Mouse (Mus musculus) left cerebral cortex, postnatal 4 days (tissue): ENCODE measurements around the gene Brpf3. TPM values are rescaled to one million over a fixed set of nuclear protein-coding genes. Genes with fewer than 3 reads are reported as not detected.

Experiments
- DNase-seq: peaks from one replicate; pipeline ENCODE4 v3.0.0-alpha.2; 2022
- intact Hi-C: fragments of 180-260 bp; cut with DNase I; formaldehyde crosslinking; loops from one replicate; pipeline ENCODE4 v1.15.1; 2025
- total RNA-seq, 2 experiments: library from RNA; stranded (reverse); gene quantifications; 2 replicates each; pipeline ENCODE4 v1.2.3; 2021

Gene Brpf3
- total RNA-seq, 2 experiments from 2014 or later, result 40.4 to 41.5 TPM

DNA sequence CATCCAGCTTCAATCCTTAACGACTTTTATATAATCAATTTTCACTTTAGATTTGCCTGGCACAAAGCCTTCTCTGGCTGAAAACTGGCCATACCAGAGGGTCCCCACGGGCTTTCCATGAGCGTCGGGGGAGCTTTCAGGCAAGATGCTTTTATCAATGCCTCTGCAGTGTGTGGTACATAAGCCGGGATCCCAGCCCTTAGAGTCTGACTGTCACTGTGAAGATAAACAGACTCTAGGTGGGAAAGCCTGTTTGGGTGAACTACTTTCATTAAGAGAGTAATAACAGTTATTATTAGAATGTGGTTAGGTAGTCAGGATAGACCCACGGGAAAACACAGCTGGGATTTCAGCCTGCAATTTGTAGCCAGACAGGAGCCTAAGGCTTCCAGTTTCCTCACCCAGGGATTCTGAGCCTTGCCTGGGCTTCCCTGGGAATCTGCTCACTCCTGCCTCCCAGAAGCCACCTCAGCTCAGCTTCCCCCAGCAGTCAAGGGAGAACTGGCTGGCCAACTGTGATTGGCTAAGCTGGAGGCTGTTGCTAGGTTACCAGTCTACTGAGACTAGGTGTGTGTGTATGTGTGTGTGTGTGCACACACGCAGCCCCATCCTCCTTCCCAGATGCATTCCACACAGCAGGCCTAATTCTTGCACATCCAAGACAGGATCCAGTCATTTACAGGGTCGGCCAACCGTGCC, 68.7 kb downstream of the Brpf3 start:
- intact Hi-C loops, result no loop called here
- no peak for DNase-seq

DNA sequence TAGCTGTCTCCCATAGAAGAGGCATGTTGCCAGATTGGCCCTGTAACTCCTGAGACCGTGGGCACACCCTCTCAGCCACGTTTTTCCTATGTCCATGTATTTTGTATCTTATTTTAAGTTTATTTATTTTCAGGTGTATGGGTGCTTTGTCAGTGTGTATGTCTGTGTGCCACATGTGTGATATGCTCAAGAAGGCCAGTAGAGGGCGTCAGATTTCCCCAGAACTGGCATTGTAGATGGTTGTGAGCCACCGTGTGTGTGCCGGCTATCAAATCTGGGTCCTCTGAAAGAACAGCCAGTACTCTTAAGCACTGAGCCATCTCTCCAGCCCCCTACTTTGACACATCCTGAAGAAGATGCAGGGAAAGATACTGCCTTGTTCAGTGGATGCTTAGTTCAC, 69.5 kb downstream of the Brpf3 start:
- intact Hi-C loops, result no loop called here
- no peak for DNase-seq

DNA sequence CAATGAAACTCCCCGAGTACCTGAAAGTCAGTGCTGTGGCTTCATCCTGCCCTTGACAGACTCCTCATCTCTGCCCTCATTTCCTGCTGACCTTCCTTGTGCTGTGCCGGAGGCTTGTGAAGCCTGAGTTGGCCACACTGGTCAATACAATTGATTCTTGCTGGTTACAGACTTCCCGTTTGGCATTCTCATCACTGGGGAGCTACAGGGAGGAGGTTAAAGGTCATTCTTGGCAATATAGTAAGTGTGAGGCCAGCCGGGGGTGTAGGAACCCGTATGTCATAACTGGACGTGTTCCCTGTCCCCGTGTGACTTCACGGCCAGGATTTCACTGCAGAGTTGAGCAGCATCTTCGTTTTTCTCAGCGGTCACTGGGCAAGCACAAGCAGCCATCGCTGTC, 70.9 kb downstream of the Brpf3 start:
- intact Hi-C loops, result no loop called here
- DNase-seq, result no peak

DNA sequence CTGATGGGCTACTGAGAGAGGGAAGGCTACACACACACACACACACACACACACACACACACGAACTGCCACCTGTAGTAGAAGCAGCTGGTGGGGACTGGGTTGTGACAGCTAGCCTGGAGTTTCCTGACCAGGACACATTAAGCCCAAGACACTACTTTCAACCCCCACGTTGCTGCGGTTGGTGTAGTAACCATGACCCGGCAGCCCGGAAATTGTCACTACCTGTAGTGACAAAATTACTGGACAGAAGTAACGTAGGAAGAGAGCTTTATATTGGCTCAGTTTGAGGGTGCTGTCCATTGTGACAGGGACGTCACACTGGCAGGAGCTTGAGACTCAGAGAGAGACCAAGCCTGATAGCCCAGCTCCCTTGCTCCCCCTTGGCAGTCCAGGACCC, 71.4 kb downstream of the Brpf3 start:
- DNase-seq, result no peak
- intact Hi-C loops, result no loop called here

DNA sequence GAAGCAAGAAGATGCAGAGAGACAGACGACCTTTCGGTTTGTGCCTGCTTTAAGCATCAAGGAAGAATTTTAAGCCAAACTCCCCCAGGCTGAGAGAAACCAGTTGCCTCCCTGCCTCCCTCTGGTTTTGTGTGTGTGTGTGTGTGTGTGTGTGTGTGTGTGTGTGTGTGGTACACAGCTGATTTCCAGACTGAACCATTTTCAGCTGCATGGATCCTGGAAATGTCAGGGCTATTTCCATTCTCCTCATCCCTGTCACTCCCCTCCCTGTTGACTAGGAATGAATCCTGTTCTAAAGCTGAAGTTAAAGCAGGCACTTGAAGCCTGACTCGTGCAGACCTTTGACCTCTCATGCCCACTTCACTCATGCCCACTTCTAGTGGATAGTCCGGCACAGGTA, 73.3 kb downstream of the Brpf3 start:
- no peak for DNase-seq
- intact Hi-C loops, result no loop called here

DNA sequence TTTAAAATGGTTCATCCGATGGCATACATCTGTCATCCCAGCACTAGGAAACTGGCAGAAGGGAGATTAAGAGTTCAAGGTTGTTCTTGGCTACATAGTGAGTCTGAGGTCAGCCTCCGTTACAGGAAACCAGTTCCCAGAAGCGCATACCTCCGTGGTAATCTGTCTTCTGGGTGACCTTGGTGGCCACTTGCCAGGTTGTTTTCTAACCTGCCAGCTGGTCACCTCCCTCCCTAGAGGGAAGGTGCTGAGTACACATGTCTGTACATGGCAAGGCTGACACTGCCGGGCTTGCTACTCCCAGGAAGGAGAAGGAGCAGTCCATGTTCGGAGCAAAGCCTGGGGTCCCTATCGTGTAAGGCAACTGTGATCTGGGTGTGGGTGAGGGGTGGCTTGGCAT, 73.9 kb downstream of the Brpf3 start:
- intact Hi-C loops, result no loop called here
- peak; percentile 45 for DNase-seq

DNA sequence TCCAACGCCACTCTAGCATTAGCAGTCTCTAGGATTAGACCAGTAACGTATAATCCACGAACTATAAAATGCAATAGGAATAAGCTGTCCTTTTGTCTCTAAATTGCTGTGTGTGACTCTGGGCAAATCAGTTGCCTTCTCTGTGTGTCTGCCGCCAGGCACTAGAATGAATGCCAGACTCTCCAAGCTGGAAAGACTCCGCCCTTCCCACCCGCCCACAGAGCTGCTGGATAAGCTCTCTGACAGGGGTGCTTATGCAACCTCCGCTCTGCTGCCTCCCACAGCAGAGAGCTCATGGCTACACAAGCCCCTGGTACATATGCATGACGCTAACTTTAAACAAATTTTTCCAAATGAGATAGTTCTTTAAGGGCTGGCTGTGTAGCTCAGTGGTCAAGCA, 74.4 kb downstream of the Brpf3 start:
- intact Hi-C loops, result no loop called here
- DNase-seq, result peak; percentile 49

DNA sequence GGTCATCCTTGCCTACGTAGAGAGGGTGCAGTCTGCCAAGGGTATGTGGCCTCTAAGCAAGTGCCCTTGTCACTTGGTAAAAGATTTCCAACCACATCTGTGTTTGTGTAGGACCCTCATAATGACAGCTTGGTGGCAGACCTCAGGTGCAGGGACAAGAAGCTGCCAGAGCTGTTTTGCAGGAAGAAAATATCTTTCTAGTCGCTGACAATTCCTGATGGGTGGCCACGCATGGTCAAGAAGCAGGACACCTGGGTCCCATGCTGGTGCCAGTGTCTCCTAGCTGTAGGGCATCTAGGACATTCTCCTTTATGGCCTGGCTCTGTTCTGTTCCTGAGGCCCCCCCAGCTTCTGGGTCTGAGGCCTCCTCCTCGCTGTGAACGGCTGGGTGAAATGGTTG, 75.4 kb downstream of the Brpf3 start:
- intact Hi-C loops, result no loop called here
- DNase-seq, result no peak

DNA sequence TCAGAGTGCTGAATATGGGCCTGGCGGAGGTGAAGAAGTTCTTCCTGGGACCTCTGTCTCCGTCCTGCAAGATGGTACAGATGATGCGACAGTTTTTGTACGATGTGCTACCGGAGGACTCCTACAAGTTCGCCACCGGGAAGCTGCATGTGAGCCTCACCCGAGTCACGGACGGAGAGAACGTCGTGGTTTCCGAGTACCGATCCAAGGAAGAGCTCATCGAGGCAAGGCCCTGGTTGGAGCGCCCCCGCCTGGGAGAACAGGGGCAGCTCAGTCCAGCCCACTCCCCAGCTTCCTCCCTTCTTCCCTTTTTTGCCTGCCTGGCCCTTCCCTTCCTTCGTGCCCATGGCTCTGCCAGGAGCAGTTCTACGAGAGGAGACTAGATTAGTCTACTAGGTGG, 75.9 kb downstream of the Brpf3 start:
- peak; percentile 49 for DNase-seq
- intact Hi-C loops, result no loop called here

DNA sequence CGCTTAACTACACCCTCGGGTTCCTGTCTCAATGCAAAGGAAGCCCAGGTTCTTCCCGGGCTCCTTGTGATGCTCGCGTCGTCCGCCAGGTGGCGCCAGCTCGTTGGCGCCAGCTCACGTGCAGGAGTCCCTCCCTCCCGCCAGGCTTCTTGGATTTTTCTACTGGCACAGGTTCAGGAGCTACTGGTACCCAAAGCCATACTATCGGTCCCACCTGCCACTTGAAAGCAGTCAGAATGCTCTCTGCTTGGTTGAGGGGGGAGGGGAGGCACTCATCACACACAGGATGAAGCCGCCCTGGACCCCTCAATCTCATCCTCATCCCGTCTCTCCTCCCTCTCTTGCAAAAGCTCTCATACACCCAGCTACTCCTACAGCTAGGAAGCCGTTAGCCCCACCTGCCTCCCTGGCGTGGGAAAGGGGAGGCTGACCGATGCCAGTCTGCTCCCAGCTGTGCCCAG, 79.1 kb downstream of the Brpf3 start:
- peak; percentile 86 for DNase-seq
- intact Hi-C loops, result loop anchor here (5.0 kb wide), 1 partner anchor 47 kb away; no protein-coding TSS in a partner anchor

DNA sequence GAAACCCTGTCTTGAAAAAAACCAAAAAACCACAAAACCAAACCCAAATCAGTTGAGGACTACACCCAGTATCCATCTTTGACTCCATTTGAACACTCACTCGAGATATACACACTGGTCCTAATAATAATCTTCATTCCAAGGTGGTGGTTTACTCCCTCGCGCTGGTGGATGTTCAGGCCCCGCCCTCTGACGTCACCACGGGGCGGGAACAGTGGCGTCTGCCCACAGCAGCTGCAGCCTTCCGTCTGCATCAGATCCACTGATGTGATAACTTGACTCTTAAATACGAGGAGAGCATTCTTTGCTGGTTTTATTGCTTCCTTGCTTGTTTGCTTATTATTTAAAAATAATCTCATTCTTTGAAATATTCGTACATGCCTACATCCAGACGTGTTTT, 81.4 kb downstream of the Brpf3 start:
- intact Hi-C loops, result loop anchor here (5.0 kb wide), 1 partner anchor 45 kb away; no protein-coding TSS in a partner anchor
- peak; percentile 67 for DNase-seq

DNA sequence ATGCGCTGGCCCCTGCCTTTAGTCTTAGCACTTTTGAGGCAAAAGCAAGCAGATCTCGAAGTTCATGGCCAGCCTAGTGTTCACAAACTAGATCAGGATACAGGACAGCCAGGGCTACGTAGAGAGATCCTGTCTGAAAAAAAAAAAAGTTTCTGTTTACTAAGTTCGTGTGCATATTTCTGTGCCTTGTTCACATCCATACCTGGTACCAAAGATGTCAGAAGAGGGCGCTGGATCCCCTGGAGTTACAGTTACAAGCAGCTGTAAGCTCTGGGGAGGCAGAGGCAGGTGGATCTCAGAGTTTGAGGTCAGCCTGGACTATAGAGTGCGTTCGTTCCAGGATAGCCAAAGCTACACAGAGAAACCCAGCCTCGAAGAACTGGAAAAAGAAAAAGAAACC, 81.9 kb downstream of the Brpf3 start:
- intact Hi-C loops, result loop anchor here (5.0 kb wide), 1 partner anchor 44 kb away; no protein-coding TSS in a partner anchor
- no peak for DNase-seq

DNA sequence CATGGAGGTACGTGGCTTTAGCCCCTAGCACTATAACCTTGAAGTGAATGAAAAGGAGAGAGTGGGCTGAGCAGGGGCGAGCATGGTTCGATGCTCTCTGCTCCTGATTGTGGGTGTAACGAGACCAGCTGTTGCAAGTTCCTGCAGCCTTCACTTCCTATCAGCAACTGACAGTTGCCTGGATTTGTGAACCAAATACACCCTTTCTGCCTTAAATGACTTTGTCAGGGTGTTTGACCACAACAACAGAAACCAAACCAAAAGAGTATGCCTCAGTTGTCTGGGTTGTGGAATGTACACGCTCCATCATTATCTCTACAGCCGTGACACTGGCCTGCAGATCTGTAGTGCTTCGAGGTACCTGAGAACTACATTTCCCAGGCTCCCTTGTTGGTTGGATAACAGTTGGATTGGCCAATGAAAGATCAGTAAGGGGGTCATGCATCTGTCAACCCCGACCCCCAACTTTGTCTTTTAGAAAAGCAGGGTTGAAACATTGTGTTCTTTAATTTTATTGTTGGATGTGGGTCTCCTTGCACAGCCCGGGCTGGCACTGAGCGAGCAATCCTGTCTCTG, 83.1 kb downstream of the Brpf3 start:
- DNase-seq, result no peak
- intact Hi-C loops, result loop anchor here (5.0 kb wide), 1 partner anchor 43 kb away; no protein-coding TSS in a partner anchor

DNA sequence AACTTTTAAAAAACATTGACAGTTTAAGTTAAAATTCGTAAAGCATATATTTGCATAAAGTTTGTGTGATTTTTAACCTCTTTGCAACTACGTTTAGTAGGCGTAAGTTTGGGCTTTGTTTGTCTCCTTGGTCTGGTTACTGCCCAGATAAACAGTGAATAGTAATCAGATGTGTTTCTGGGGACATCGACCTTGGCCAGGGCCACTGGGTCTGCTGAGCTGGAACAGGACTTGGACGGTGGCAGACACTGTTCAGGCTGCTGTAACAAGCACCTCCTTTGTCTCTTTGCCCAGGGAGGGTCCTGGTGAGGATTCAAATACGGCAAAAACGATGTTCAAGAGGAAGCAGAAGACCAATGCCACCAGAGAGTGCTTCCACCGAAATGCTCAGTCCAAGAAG, 84.3 kb downstream of the Brpf3 start:
- no peak for DNase-seq
- intact Hi-C loops, result no loop called here

DNA sequence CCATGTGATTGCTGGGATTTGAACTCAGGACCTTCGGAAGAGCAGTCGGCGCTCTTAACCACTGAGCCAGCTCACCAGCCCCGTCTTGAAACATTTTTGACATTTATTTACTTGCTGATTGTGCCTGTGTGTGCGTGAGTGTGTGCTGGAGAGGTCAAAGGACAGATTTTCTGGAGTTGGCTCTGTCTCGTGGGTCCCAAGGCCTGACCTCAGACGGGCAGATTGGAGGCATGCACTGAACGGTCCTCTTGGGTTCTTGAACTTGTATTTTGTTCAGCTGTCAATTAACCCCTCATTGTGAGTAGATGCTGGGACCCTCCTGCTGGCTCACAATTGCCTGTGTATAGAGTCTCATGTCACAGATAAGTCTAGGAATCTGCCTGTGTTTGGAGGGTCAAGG, 85.4 kb downstream of the Brpf3 start:
- DNase-seq, result no peak

More for the DNA sequence above, 85.4 kb downstream of the Brpf3 start:
- intact Hi-C loops, result no loop called here

Other genes with a start within 250 kb of the Brpf3 start
- gene Clps, start 240.3 kb upstream of the Brpf3 start, total RNA-seq, result not detected
- 1 to 10 TPM; 7.4 to 8.1 TPM for gene Lhfpl5, start 225.4 kb upstream of the Brpf3 start, total RNA-seq
- gene Srpk1, start 178.4 kb upstream of the Brpf3 start, total RNA-seq, result 100 to 1,000 TPM; 127 to 133 TPM
- gene Slc26a8, start 110.9 kb upstream of the Brpf3 start, total RNA-seq, result 10 to 100 TPM in 1 of 2 experiments, 1 to 10 TPM in 1; 6.2 to 10.4 TPM
- gene Mapk14, start 109.8 kb upstream of the Brpf3 start, total RNA-seq, result 10 to 100 TPM; 46.5 to 53.2 TPM
- gene AC170998.1, start 75.0 kb upstream of the Brpf3 start, total RNA-seq, result 1 to 10 TPM; 2.0 to 3.4 TPM
- under 1 TPM; 0.72 to 0.83 TPM for gene Mapk13, start 31.8 kb upstream of the Brpf3 start, total RNA-seq
- under 1 TPM; 0.22 to 0.42 TPM for gene Pnpla1, start 57.3 kb downstream of the Brpf3 start, total RNA-seq
- 1 to 10 TPM; 3.0 to 6.7 TPM for gene 4930539E08Rik, start 114.2 kb downstream of the Brpf3 start, total RNA-seq
- not detected for gene Pxt1, start 142.8 kb downstream of the Brpf3 start, total RNA-seq
- gene Kctd20, start 150.9 kb downstream of the Brpf3 start, total RNA-seq, result 100 to 1,000 TPM in 1 of 2 experiments, 10 to 100 TPM in 1; 99.1 to 109 TPM
- 10 to 100 TPM; 83.3 to 93.2 TPM for gene Stk38, start 206.9 kb downstream of the Brpf3 start, total RNA-seq
- gene Srsf3, start 231.5 kb downstream of the Brpf3 start, total RNA-seq, result 100 to 1,000 TPM; 220 to 228 TPM